Mouse (Mus musculus) layer of hippocampus, adult 9-11 months (tissue): Measurements from ENCODE around the gene Ddr2.
"Not testable (repeated sequence)": the region's sequence is repeated elsewhere in the genome, so short reads cannot be mapped to it uniquely, and the experiment has no call there.

Experiments
- DNase-seq: peaks from one replicate; pipeline ENCODE4 v3.0.0; 2022

Ddr2 gene

DNA sequence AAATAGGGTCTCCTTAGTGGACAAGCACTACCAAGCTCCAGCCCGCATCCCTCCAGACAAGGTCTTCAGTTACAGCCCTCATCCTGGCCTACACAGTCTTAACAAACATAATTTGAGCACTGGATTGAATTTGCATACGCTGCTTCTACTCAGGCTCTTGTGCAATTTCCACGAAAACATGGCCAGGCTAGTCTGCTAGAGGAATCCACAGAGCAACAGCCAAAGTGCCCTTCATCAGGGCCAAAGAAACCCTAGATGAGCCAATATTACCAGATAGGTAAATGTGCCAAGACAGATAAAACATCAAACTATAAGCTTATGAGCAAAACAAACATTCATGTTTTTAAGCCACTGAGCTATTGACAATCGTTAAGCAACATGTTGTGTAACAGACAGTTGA, 75.6 kb downstream of the Ddr2 start:
- DNase-seq = no peak

DNA sequence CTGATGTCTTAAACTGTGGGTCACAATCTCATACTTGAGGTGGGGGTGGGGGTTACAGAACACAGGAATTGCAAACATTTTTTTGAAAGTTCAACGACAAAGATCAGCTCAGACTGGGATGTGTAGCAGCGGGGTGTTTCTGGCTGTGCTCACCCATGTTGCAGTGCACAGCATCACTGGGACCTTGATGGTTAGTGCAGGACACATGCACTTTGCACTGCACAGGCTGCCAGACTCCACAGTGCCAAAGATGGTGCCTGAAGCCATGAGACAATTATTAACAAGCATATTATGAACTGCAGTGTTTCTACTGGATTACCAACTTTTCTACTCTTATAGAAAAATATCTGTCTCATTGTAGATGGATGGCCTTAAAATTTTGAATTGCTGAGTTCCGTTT, 78.9 kb downstream of the Ddr2 start:
- no peak for DNase-seq

DNA sequence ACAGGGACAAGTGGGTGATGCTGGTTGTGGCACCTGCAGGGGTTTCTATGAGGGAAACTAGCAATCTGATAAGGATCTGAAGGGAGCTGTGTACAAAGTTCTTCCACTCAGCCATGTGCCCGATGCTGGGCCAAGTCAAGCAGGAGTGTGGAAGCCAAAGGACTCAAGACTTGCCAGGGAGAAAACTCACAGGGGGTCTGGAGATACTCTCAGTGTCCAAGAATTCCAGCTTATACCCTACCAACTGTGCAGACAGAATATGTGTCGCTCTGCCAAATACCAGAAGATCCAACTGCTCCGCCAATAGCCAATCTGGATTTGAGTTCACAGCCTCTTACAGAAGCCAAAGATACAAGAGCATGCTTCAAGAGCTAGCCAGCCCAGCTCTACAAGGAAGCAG, 95.8 kb downstream of the Ddr2 start:
- no peak for DNase-seq

- no peak for DNase-seq
These were observed 99.7 kb downstream of the Ddr2 start for GRCm38 (mm10) chr1:170010716-170011505.

DNA sequence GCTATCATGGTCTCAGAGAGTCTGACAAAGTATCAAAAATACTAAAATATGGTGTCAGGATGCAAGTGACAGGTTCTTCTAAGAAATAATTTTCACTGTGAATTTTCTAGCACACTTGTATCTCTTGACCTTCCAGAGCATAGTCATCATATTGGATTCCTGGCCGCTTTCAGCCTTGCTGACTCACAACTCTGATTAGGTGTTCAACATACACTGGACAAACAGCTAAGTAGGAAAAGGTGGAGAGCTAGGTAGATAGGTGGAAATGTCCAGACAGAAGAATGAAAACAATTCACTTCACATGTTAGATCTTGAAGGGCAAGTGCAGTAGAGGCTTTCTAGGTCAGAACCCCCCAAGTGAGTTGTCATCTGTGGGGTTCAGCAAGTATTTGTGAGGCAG, 101.3 kb downstream of the Ddr2 start:
- no peak for DNase-seq

GRCm38 (mm10) chr1:170008432-170009220, 101.9 kb downstream of the Ddr2 start:
- DNase-seq = no peak

- peak; percentile 3 for DNase-seq
These were observed 104.0 kb downstream of the Ddr2 start for GRCm38 (mm10) chr1:170006516-170006915.

GRCm38 (mm10) chr1:170005297-170005696, 105.3 kb downstream of the Ddr2 start:
- DNase-seq = no peak

DNA sequence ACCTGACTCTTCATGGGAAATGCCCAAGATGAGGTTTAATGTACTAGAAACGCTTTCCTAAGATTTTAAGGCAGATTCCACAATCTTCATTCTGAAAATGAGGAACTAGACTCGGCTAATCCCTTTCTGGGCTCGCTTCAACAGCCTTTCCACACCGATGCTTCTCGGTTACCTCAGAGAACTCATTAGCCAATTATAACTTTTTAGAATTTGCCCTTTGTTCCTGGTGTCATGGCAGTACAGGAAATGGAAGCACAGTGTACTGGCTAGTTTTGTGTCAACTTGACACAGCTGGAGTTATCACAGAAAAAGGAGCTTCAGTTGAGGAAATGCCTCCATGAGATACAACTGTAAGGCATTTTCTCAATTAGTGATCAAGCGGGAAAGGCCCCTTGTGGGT, 116.7 kb downstream of the Ddr2 start:
- not testable (repeated sequence) for DNase-seq

GRCm38 (mm10) chr1:169986166-169986565, 124.4 kb downstream of the Ddr2 start:
- DNase-seq = no peak

GRCm38 (mm10) chr1:169977621-169978020, 132.9 kb downstream of the Ddr2 start:
- no peak for DNase-seq

DNA sequence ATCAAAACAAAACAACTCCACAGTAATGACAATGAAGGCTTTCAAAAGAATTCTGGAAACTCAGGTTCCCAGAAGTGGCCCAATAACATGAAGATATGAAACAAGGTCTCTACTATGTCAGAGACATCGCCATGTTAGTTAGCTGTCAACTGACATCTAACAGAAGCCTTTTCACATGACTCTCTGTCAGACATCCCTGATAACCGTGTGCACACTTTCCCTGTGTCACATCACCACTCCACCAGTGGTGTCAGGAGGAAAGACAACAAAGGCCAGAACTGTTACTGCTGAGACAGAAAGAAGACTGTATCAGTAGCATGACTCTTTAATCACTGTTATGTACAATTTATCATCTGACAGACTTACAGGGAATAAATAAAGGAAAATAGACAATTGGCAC, 138.6 kb downstream of the Ddr2 start:
- DNase-seq = no peak

- no peak for DNase-seq
These were observed 139.6 kb downstream of the Ddr2 start for GRCm38 (mm10) chr1:169970936-169971335.

- no peak for DNase-seq
These were observed 141.1 kb downstream of the Ddr2 start for GRCm38 (mm10) chr1:169969516-169969886.

- peak; percentile 99 for DNase-seq
These were observed 141.6 kb downstream of the Ddr2 start, which contains the start of gene Hsd17b7 for GRCm38 (mm10) chr1:169968792-169969515. Gene Hsd17b7 (minus strand): TSS chr1:169969241.

- no peak for DNase-seq
These were observed 157.5 kb downstream of the Ddr2 start for GRCm38 (mm10) chr1:169953106-169953505.

DNA sequence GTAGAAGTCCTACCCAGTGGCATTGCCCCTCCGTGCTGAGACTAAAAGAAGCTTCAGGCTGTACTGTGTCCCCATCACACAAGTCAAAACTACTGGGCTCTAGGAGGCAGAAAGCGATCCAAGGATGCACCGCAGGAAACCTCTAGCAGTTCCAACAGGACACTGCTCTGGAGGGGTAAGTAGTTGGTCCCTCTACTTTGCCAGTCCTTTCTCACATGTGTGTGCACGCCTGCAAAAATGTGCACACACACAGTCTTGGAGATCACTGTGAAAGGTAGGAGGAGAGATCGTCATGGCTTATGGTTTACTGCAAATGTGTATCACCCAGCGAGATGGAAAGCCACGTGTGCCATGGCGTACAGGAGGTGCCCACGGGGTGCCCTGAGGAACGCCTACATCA, 157.9 kb downstream of the Ddr2 start:
- DNase-seq = no peak

DNA sequence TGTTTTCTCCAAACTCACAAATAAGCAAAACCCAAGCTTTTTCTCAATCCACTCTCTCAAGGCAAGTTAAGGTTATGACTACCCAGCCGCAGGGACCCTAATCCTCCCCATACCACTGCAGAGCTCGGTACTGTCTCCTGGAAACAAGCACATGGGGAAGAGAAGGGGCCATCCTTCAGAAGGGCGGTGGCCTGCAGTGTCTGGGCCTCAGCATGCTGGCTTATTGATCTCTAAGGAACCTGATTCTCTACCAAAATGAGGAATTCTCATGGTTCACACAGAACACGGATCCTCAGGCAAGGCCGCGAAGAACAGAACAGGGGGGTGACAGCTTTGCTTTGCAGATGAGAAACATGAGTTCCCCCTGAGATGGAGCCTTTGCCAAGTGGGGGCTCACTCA, 159.0 kb downstream of the Ddr2 start:
- DNase-seq = no peak

DNA sequence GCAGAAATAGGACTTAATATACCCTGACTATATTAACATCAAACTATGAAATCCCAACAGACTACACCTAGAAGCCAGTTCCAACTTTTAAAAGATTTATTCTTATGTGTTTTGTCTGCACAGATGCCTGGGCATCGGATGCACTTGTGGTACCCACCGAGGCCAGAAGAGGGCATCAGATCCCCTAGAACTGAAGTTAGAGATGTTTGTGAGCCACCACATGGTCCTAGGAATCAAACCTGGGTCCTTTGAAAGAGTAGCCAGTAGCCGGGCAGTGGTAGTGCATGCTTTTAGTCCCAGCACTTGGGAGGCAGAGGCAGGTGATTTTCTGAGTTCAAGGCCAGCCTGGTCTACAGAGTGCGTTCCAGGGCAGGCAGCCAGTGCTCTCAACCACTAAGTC, 159.9 kb downstream of the Ddr2 start:
- DNase-seq = no peak

- DNase-seq = no peak
These were observed 160.6 kb downstream of the Ddr2 start for GRCm38 (mm10) chr1:169949981-169950380.

DNA sequence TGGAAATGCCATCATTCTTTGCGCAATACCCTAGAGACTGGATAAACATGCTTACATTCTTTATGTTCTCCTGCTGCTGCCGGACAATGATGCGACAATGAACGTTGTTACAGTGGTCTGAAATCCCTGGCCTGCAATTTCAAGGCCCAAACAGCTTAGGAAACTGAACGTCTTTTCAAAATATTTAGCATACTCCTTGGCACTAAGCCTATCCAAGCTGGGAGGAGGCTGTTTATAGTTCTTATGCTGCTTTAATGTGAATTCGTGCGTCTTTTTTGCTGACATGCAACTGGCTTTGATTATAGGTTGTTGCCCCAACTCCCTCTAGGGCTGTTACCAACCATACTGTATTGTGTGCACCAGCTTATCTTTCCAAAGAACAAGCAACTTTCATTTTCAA, 161.7 kb downstream of the Ddr2 start:
- DNase-seq = no peak

DNA sequence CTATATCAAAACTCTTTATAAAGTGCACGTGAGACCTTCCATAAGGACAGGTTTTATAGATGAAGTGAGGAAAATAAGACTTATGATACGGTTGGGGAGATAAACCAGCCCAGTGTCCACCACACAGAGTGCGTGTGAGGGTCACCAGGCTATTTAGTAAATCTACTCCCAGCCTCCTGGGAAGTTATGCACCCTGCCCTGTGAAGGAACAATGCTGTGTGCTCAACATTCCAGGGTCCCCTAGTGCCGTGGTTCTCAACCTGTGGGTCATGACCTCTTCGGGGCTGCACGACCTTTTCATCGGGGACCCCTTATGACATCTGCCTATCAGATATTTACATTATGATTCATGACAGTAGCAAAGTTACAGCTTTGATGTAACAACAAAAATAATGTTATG, 162.3 kb downstream of the Ddr2 start:
- no peak for DNase-seq

GRCm38 (mm10) chr1:169947654-169948053, 162.9 kb downstream of the Ddr2 start:
- no peak for DNase-seq

DNA sequence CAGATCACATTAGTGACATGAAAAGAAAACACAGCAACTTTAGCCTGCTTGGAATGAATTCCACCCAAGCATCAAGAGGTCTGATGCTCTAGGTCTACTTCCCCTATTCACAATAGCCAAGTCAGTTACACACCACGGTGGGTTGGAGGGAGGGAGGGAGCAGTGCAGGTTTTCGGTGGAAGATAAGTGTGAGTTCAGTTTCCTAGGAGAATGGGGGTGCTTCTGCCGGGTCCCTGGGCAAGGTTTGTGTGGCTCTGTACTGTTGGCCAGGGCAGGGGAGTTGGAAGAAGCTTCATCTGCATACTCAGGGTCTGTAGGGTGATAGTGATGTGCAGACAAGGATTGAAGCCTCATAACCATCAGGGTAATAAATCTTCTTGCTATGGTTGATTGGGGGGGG, 164.6 kb downstream of the Ddr2 start:
- DNase-seq = no peak
